Mouse (Mus musculus) megakaryocyte, embryonic 14.5 days (primary cell): ENCODE results near the gene Nxnl1. TPM values are rescaled to one million over a fixed set of nuclear protein-coding genes. Genes with fewer than 3 reads are reported as not detected.

Source experiments
- H3K27me3 ChIP-seq: replicated peaks from 2 replicates; pipeline ENCODE3; 2012; ENCODE audit warnings: inconsistent platforms
- H3K36me3 ChIP-seq: replicated peaks from 2 replicates; pipeline ENCODE3; 2012; ENCODE audit warnings: low read length, inconsistent platforms, mixed read lengths
- H3K4me1 ChIP-seq: 2 replicates; pipeline ENCODE4 v1.6.1; 2012; ENCODE audit warnings: inconsistent platforms
- H3K4me3 ChIP-seq: replicated peaks from 2 replicates; pipeline ENCODE3; 2012; ENCODE audit warnings: moderate library complexity, mild to moderate bottlenecking, inconsistent platforms
- H3K9me3 ChIP-seq: 2 replicates; pipeline ENCODE4 v1.6.1; 2012; ENCODE audit warnings: inconsistent platforms
- FLI1 ChIP-seq: IDR thresholded peaks from 2 replicates; pipeline ENCODE4 v1.6.1; 2012; ENCODE audit warnings: low read length, inconsistent platforms, mixed read lengths
- GATA1 ChIP-seq: IDR thresholded peaks from 3 replicates; pipeline ENCODE4 v1.6.1; 2012; ENCODE audit warnings: mixed read lengths, low read length, inconsistent platforms, borderline replicate concordance
- polyA plus RNA-seq: library from polyadenylated mRNA; stranded (reverse); fragments of >175 nt; gene quantifications from 2 replicates; pipeline ENCODE4 v1.2.3, GENCODE M21; 2012; ENCODE audit warnings: low replicate concordance; ENCODE audit not compliant: insufficient read depth

Nxnl1 gene
- polyA plus RNA-seq, 1 experiment, result not detected

- no peak overlapping the region for H3K4me3 ChIP-seq
- no peaks in the 10 kb centered on the region for H3K27me3 ChIP-seq
- H3K9me3 ChIP-seq, result no peaks in the 10 kb centered on the region
- peaks cover 46% of the 10 kb centered on the region for H3K4me1 ChIP-seq
- peaks cover 73% of the 10 kb centered on the region for H3K36me3 ChIP-seq
- no peak for TF ChIP-seq GATA1
- no peak for TF ChIP-seq FLI1
Observed at GRCm38 (mm10) chr8:71596798-71597197, 30.4 kb upstream of the Nxnl1 start.

DNA sequence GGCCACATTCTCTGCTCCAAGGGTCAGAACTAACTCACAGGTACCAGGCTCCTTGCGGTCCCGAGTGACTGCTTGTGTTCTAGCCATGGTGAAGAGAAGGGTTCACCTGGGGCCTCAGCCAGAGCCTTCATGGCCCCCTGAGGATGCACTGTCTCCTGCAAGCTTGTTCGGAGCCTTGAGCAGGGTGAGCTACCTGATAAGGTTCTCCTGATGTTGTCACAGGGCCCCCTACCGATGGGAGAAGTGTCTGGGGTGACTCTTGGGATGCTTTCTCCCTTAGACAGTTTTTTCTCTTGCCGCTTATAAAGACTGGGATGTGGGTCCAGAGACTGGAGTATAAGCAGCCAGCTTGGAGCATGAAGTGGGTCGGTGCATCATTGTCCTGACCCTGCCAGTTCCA is 30.0 kb upstream of the Nxnl1 start:
- peaks cover 49% of the 10 kb centered on the region for H3K4me1 ChIP-seq
- H3K4me3 ChIP-seq, result no peak overlapping the region
- TF ChIP-seq FLI1 (no peak), GATA1 (no peak)
- H3K27me3 ChIP-seq, result no peaks in the 10 kb centered on the region
- no peaks in the 10 kb centered on the region for H3K9me3 ChIP-seq
- peaks cover 72% of the 10 kb centered on the region for H3K36me3 ChIP-seq

DNA sequence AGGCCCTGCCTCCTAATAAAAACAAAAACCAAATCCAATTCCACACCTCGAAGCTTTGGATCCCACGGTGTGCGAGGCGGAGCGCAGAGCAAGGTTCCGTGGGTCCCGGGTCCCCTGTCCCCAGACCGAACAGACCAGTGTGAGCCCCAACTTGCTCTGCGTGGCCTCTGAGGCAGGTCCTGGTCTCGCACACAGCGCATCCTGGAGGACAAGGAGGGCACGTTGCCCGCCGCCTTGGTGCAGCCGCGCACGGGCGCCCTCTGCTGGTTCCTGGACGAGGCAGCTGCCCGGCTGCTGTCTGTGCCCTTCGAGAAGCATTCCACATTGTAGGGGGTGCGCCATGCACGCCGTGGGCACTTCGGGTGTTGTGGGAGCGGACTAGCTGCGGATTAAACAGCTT is 29.5 kb upstream of the Nxnl1 start:
- peaks cover 71% of the 10 kb centered on the region for H3K36me3 ChIP-seq
- H3K9me3 ChIP-seq, result no peaks in the 10 kb centered on the region
- no peak for TF ChIP-seq GATA1
- no peak for TF ChIP-seq FLI1
- peaks cover 54% of the 10 kb centered on the region for H3K4me1 ChIP-seq
- H3K27me3 ChIP-seq, result no peaks in the 10 kb centered on the region
- peak overlapping the region; percentile 69 for H3K4me3 ChIP-seq

DNA sequence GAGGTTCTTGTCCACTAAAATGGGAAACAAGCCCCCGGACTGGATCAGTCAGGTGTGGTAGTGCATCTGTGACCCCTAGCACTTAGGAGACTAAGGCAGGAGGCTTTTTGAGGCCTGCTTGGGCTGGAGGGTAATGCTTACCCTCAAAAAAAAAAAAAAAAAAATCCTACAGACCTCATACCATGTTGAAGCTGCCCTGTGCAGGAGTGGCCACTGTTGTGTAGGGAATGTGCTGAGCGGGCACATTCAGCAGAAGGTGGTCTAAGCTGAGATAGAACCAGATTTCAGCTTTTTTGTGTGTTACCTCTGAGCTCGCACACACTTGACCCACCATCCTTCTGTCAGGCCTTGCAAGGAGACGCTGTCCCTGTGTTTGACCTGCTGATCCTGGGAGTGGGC is 27.9 kb upstream of the Nxnl1 start:
- H3K4me1 ChIP-seq, result peaks cover 65% of the 10 kb centered on the region
- H3K36me3 ChIP-seq, result peaks cover 55% of the 10 kb centered on the region
- TF ChIP-seq FLI1 (no peak), GATA1 (no peak)
- no peaks in the 10 kb centered on the region for H3K27me3 ChIP-seq
- no peak overlapping the region for H3K4me3 ChIP-seq
- no peaks in the 10 kb centered on the region for H3K9me3 ChIP-seq

GRCm38 (mm10) chr8:71593556-71594323 is 27.3 kb upstream of the Nxnl1 start:
- TF ChIP-seq FLI1 (no peak), GATA1 (no peak)
- Histone ChIP-seq H3K27me3 (no peaks in the 10 kb centered on the region), H3K36me3 (peaks cover 50% of the 10 kb centered on the region), H3K9me3 (no peaks in the 10 kb centered on the region), H3K4me3 (peak overlapping the region; percentile 99), H3K4me1 (peaks cover 65% of the 10 kb centered on the region)

- Histone ChIP-seq H3K4me3 (peak overlapping the region; percentile 99), H3K9me3 (no peaks in the 10 kb centered on the region), H3K36me3 (peaks cover 48% of the 10 kb centered on the region), H3K4me1 (peaks cover 69% of the 10 kb centered on the region), H3K27me3 (no peaks in the 10 kb centered on the region)
- TF ChIP-seq GATA1, result no peak
- no peak for TF ChIP-seq FLI1
Observed at GRCm38 (mm10) chr8:71592374-71593170, 26.2 kb upstream of the Nxnl1 start.

DNA sequence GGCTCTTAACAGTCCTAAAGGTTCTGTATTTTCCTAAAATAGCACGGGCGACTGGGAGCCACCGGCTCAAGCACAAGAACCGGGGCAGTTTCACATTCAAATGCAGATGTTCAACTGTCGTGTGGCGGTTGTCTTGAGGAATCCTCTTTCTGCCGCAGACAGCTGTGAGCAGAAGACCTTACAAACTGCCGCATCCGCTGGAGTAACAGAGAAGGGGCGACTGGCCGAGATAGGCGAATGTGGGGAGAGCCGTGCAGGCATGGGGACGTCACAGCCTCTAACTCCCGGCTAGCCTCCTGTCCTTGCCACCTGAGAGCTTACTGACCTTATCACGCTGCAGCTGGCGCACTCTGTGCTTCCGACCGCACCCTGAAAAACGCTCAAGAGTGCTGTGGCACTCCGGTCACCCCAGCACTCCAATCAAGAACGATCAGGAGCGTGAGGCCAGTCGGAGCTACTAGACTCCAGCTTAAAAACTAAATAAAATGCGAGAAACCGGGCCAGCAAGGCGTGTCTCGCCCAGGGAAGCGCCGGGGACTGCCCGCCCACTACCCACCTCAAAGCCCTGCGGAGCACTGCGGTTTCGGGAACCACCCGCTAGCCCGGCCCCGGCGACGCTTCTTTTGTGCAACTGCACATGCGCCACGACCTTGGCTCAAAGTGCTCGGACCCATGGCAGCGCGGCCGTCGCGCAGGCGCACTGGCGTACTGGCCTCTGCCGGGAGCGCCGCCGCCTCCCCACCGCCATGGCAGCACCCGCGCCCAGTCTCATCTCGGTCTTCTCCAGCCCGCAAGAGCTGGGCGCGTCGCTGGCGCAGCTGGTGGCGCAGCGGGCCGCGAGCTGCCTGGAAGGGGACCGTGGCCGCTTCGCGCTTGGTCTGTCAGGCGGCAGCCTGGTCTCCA is 25.3 kb upstream of the Nxnl1 start, which contains the start of gene Pgls:
Gene Pgls, plus strand, starts transcription at position 706 of the 903 bp plus-strand sequence.
- Histone ChIP-seq H3K4me1 (peaks cover 64% of the 10 kb centered on the region), H3K9me3 (no peaks in the 10 kb centered on the region), H3K4me3 (peak within 1 kb of the TSS; percentile 99), H3K36me3 (peaks cover 45% of the 10 kb centered on the region), H3K27me3 (no peaks in the 10 kb centered on the region)
- TF ChIP-seq GATA1 (no peak), FLI1 (no peak)

DNA sequence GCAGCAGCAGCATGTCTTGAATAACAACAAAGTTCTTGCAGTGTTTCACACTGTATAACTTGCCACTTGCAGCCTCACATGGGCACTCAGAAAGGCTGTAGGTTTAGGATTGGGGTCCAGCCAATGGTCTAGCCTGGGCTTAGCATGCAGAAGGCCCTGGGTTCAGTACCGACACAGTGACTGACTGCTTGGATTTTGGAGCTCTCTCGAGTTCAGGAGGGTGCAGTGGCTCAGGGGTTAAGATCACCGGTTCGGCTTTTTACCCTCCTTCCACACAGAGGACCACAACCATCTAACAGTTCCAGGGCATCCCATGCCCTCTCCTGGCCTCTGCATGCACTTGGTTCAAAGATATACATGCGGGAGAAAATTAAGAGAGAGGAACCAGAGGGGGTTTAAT is 24.6 kb upstream of the Nxnl1 start:
- peak overlapping the region; percentile 99 for H3K4me3 ChIP-seq
- TF ChIP-seq GATA1, result no peak
- no peak for TF ChIP-seq FLI1
- peaks cover 57% of the 10 kb centered on the region for H3K4me1 ChIP-seq
- no peaks in the 10 kb centered on the region for H3K27me3 ChIP-seq
- H3K36me3 ChIP-seq, result peaks cover 42% of the 10 kb centered on the region
- no peaks in the 10 kb centered on the region for H3K9me3 ChIP-seq

DNA sequence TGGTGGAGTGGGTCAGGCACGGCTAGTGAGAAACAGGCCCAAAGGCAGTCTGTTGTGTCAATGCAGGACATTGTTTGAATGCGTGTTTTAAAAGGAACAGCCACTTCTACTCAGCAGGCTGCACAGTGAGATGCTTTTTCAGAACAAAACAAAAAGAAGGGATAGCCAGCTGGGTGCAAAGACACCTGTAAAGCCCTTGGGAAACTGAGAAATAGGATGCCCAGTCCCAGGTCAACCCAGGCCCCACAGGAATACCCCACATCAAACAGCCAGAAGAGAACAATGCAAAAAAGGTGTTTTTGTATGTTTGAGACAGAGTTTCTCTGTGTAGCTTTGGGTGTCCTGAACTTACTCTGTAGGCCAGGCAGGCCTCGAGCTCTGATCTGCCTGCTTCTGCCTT is 22.4 kb upstream of the Nxnl1 start:
- no peak for TF ChIP-seq GATA1
- no peak for TF ChIP-seq FLI1
- peaks cover 8% of the 10 kb centered on the region for H3K27me3 ChIP-seq
- peak overlapping the region; percentile 60 for H3K4me3 ChIP-seq
- H3K9me3 ChIP-seq, result no peaks in the 10 kb centered on the region
- H3K4me1 ChIP-seq, result peaks cover 42% of the 10 kb centered on the region
- H3K36me3 ChIP-seq, result peaks cover 40% of the 10 kb centered on the region
